Mouse (Mus musculus): ENCODE results near the gene Lyrm7.

GRCm38 (mm10) chr11:54906466-54906865 lies 45.8 kb upstream of the Lyrm7 start:
- TF ChIP-seq CTCF (IDR thresholded peaks at IDR 0.05; ENCODE audit: extremely low read depth, insufficient read depth, insufficient read length, insufficient replicate concordance) (no peak), POLR2A (IDR thresholded peaks at IDR 0.05; ENCODE audit: low read depth, low read length) (no peak)

Data from spleen, adult 2 months (tissue).